Mouse (Mus musculus) neural tube, embryonic 14.5 days (tissue): ENCODE measurements around the gene Btbd11. TPM values are rescaled to one million over a fixed set of nuclear protein-coding genes. Genes with fewer than 3 reads are reported as not detected.
"Not testable (repeated sequence)": the region's sequence is repeated elsewhere in the genome, so short reads cannot be mapped to it uniquely, and the experiment has no call there.

Source experiments
- ATAC-seq: fragments of 200-750 bp; cut with Nextera tagmentation; 2 replicates; pipeline ENCODE4 v1.8.0; 2017; ENCODE audit warnings: low read depth, mild to moderate bottlenecking, moderate TSS enrichment, moderate library complexity
- H3K27ac ChIP-seq: fragments of 300-500 bp; sonication (generic); 2 replicates; pipeline ENCODE4 v1.5.1; 2014; ENCODE audit warnings: low read depth, mild to moderate bottlenecking, control low read depth, low read length, moderate library complexity, mixed read lengths
- H3K27me3 ChIP-seq: fragments of 300-500 bp; sonication (generic); 2 replicates; pipeline ENCODE4 v1.6.1; 2014; ENCODE audit warnings: low read length; ENCODE audit not compliant: control insufficient read depth, insufficient read depth
- H3K36me3 ChIP-seq: fragments of 300-500 bp; sonication (generic); 2 replicates; pipeline ENCODE4 v1.6.1; 2014; ENCODE audit warnings: low read length, mixed read lengths; ENCODE audit not compliant: control insufficient read depth, insufficient read depth
- H3K4me1 ChIP-seq: fragments of 300-500 bp; sonication (generic); 2 replicates; pipeline ENCODE4 v1.6.1; 2014; ENCODE audit warnings: low read length; ENCODE audit not compliant: control insufficient read depth, insufficient read depth
- H3K4me2 ChIP-seq: fragments of 300-500 bp; sonication (generic); 2 replicates; pipeline ENCODE4 v1.6.1; 2014; ENCODE audit warnings: mild to moderate bottlenecking, low read depth, low read length, control low read depth
- H3K4me3 ChIP-seq: fragments of 300-500 bp; sonication (generic); 2 replicates; pipeline ENCODE4 v1.5.1; 2014; ENCODE audit warnings: low read depth, low read length, control low read depth, mixed read lengths
- H3K9ac ChIP-seq: fragments of 300-500 bp; sonication (generic); replicated peaks from 2 replicates; pipeline ENCODE4 v1.6.1; 2014; ENCODE audit warnings: low read depth, mild to moderate bottlenecking, control low read depth, low read length, mixed read lengths
- H3K9me3 ChIP-seq: fragments of 300-500 bp; sonication (generic); 2 replicates; pipeline ENCODE4 v1.6.1; 2016; ENCODE audit warnings: low read length; ENCODE audit not compliant: control insufficient read depth
- WGBS: fragments of 180-500 bp; shearing (Covaris S2); extraction: QIAGEN DNeasy Blood & Tissue Kit; methylation state at CpG from one replicate; pipeline ENCODE4 v1.1.7; 2014; 5-methylcytosine and 5-hydroxymethylcytosine counted together
- polyA plus RNA-seq: library from polyadenylated mRNA; unstranded; fragments of >200 nt; fragmentation: Nextera tagmentation; extraction: Ambion mirVana; gene quantifications from 2 replicates; pipeline ENCODE4 v1.2.1, GENCODE M21; 2014

Btbd11 gene
- polyA plus RNA-seq, 1 experiment from 2014 or later = 32.1 TPM

DNA sequence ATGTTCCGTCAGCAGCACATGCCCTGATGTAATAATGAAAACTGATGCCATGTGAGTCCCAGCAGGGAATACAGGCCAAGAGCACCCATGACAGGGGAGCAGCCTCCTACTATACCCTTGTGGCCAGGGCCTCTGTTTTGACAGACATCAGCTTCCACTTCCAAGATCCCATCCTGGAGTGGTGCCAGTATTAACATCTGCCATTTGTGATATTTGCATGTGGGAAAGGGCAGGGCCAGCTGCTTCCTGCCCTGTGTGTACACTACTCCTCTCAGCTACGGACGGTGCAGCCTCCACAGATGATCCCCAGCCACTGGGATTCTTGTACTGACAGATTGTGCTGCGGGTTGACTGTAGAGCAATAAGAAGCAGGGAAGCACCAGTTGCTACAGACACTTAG is 269.3 kb downstream of the Btbd11 start:
- Histone ChIP-seq H3K36me3 (no peaks in the 10 kb centered on the region), H3K9me3 (no peaks in the 10 kb centered on the region), H3K4me2 (no peak overlapping the region), H3K4me3 (no peak overlapping the region), H3K4me1 (no peaks in the 10 kb centered on the region), H3K27ac (no peak overlapping the region), H3K27me3 (no peaks in the 10 kb centered on the region), H3K9ac (no peak overlapping the region)
- ATAC-seq = peak; percentile 57; the same call in 1 of the 2 replicates
- 54% methylated on average over 4 of the region's 4 CpGs for WGBS

DNA sequence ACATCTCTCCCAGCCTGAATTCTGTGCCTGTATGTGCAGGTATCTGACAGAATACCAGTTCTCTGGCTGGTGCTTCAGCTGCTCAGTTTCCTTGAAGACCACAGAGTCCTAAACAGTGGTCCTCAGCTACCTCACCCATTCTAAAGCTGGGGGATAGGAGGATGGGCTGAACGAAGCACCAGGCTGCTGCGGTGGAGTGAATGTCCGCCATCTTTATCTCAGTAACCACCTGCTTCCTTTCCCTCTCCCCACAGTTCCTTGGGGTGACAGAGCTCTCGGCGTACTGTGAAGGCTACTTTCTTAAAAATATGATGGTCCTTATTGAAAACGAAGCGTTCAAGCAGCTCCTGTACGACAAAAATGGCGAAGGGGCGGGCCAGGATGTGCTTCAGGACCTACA is 271.3 kb downstream of the Btbd11 start:
- Histone ChIP-seq H3K36me3 (no peaks in the 10 kb centered on the region), H3K4me2 (no peak overlapping the region), H3K27me3 (no peaks in the 10 kb centered on the region), H3K9me3 (no peaks in the 10 kb centered on the region), H3K4me1 (no peaks in the 10 kb centered on the region), H3K27ac (no peak overlapping the region), H3K4me3 (no peak overlapping the region), H3K9ac (no peak overlapping the region)
- WGBS = 91% methylated on average over 10 of the region's 10 CpGs
- no peak for ATAC-seq

- H3K36me3 ChIP-seq = no peaks in the 10 kb centered on the region
- H3K9me3 ChIP-seq = no peaks in the 10 kb centered on the region
- H3K4me3 ChIP-seq = no peak overlapping the region
- no peaks in the 10 kb centered on the region for H3K4me1 ChIP-seq
- no peak overlapping the region for H3K27ac ChIP-seq
- no peaks in the 10 kb centered on the region for H3K27me3 ChIP-seq
- no peak overlapping the region for H3K4me2 ChIP-seq
- no peak overlapping the region for H3K9ac ChIP-seq
- no peak for ATAC-seq
- WGBS = 89% methylated on average over 8 of the region's 8 CpGs
Observed at GRCm38 (mm10) chr10:85673512-85673921, 286.9 kb downstream of the Btbd11 start.

DNA sequence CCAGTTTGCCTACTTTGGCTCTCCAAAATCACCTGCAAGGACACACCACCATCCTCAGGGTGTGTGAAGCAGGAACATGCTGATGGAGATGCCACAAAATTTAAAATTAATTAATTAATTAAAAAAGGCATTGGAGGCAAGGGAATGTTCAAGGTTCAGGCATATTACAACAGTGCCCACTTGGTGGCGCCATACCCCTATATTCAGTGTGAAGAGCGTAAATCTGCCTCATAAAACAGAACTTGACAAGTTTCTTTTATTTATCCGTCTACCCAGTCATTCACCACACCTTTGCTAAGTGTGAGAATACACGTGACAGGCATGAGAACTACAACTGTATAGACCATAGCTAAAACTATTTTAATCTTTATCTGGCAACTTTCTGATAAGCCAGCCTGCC is 292.0 kb downstream of the Btbd11 start:
- H3K4me3 ChIP-seq = no peak overlapping the region
- WGBS = 28% methylated on average over 4 of the region's 4 CpGs
- ATAC-seq = no peak

GRCm38 (mm10) chr10:85682446-85682845 is 295.8 kb downstream of the Btbd11 start:
- no peaks in the 10 kb centered on the region for H3K4me1 ChIP-seq
- H3K27me3 ChIP-seq = no peaks in the 10 kb centered on the region
- WGBS = 93% methylated on average over 9 of the region's 9 CpGs
- ATAC-seq = no peak
- no peak overlapping the region for H3K4me2 ChIP-seq
- H3K9ac ChIP-seq = no peak overlapping the region
- no peak overlapping the region for H3K27ac ChIP-seq
- no peak overlapping the region for H3K4me3 ChIP-seq
- H3K9me3 ChIP-seq = no peaks in the 10 kb centered on the region
- H3K36me3 ChIP-seq = no peaks in the 10 kb centered on the region

More for the DNA sequence above, 292.0 kb downstream of the Btbd11 start:
- Histone ChIP-seq H3K27ac (no peak overlapping the region), H3K4me1 (no peaks in the 10 kb centered on the region), H3K27me3 (no peaks in the 10 kb centered on the region), H3K9ac (no peak overlapping the region), H3K4me2 (no peak overlapping the region), H3K9me3 (no peaks in the 10 kb centered on the region), H3K36me3 (no peaks in the 10 kb centered on the region)

DNA sequence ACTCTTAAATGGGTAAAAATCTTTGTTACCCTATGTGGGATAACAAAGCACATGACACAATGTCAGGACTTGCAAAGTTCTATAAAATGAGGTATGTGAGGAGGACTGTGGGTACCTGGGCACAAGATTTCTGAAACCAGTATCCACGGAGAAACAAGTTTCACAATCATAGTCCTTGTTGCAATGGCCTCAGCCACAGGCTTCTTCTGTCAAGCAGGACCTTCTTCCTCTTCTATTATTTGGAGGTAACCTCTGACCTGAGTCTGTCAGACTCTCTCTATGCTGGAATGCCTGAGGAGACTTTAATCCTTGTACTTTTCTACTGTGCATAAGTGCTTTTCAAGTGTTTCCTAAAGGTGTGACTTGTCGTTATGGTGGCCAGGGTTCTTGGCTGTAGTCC is 307.8 kb downstream of the Btbd11 start:
- H3K27me3 ChIP-seq, H3K9ac ChIP-seq, H3K4me2 ChIP-seq, H3K9me3 ChIP-seq, H3K4me1 ChIP-seq, H3K36me3 ChIP-seq, H3K27ac ChIP-seq, H3K4me3 ChIP-seq, ATAC-seq: not testable (repeated sequence)
- 85% methylated on average over 2 of the region's 2 CpGs for WGBS

DNA sequence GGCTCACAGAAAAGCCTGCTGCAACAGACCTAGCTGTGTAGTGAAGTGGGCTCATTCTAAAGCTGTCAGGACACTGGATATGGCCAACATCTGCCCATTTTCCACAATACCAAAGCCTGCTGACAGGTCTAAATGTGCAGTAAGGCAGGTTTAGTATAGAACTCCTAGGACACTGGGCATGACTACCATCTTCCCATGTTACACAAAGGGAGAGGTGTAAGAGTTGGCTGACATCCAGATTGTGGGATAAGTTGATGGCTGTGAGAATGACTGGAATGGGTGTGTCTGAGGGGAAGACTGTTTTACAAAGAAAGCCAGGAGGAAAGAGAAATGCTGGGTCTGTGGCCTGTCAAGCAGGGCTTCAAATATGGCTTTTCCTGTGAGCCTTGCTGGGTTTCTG is 313.1 kb downstream of the Btbd11 start:
- Histone ChIP-seq H3K9me3 (no peaks in the 10 kb centered on the region), H3K4me3 (no peak overlapping the region), H3K9ac (no peak overlapping the region), H3K27ac (no peak overlapping the region), H3K27me3 (no peaks in the 10 kb centered on the region), H3K4me1 (no peaks in the 10 kb centered on the region), H3K4me2 (no peak overlapping the region), H3K36me3 (no peaks in the 10 kb centered on the region)
- no peak for ATAC-seq

- ATAC-seq, H3K4me3 ChIP-seq, H3K27me3 ChIP-seq, H3K9me3 ChIP-seq, H3K27ac ChIP-seq, H3K9ac ChIP-seq, H3K36me3 ChIP-seq, H3K4me1 ChIP-seq, H3K4me2 ChIP-seq: not testable (repeated sequence)
- 95% methylated on average over 4 of the region's 4 CpGs for WGBS
Observed at GRCm38 (mm10) chr10:85709790-85710189, 323.2 kb downstream of the Btbd11 start.
